Mouse (Mus musculus): ENCODE measurements around the gene Ankrd13d. TPM values are rescaled to one million over a fixed set of nuclear protein-coding genes. Genes with fewer than 3 reads are reported as not detected.
A peak's percentile ranks its signal among the peaks of the same experiment; 100 is the strongest.

Gene Ankrd13d
- total and polyA plus RNA-seq, 3 experiments, result 3.8 to 55.1 (median 13.2) TPM

DNA sequence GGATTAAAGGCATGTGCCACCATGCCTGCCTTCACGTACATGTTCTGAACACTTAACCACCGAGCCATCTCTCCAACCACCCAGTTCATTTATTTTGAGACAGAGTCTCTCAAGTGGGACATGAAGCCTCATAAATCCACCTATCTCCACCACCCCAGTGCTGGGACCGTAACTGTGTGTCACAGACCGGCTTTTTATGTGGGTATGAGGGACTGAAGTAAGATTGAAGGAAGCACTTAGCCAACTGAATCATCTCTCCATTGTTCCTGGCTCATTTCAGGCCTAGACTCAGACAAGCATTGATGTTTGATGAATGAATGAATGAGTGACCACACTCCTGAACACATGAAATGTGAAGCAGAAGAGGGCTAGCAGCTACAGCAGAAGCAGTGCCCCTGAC is 26.4 kb upstream of the Ankrd13d start:
- dilution Hi-C loops (cut with MboI; ENCODE audit: extremely low pct_ligation_motif_present, extremely low pct_unique_long_range_greater_than_20kb, low sequenced_read_pairs), result no loop called here
- Histone ChIP-seq H3K79me2 (replicated peaks; ENCODE audit: control insufficient read depth, extremely low read depth, insufficient read depth, poor library complexity, severe bottlenecking) (peaks cover 11% of the 10 kb centered on the region), H3K36me3 (replicated peaks in 1 of 2; ENCODE audit: control insufficient read depth in 1 of 2, insufficient read depth in 1 of 2, low read length in 1 of 2) (peaks cover 0 to 12% of the 10 kb centered on the region in 2 experiments), H3K4me3 (replicated peaks in 1 of 3; ENCODE audit: low read depth in 2 of 3, low read length in 2 of 3, poor library complexity in 1 of 3) (no peak overlapping the region), H3K4me2 (ENCODE audit: insufficient read depth, low read depth, poor library complexity, severe bottlenecking) (no peak overlapping the region), H3K9me3 (replicated peaks; ENCODE audit: low read length) (no peaks in the 10 kb centered on the region), H3K9ac (ENCODE audit: insufficient read depth, low read depth) (no peak overlapping the region), H3K4me1 (ENCODE audit: control insufficient read depth in 1 of 2, insufficient read depth in 2 of 2) (peaks cover 14 to 27% of the 10 kb centered on the region in 2 experiments), H3K27me3 (replicated peaks) (no peaks in the 10 kb centered on the region), H3K27ac (ENCODE audit: insufficient read depth, low read depth) (no peak overlapping the region)
- DNase-seq (ENCODE audit: extremely low read depth), result no peak
- in situ Hi-C loops (cut with MboI; ENCODE audit: low pct_ligation_motif_present, low pct_unique_long_range_greater_than_20kb, low sequenced_read_pairs), result loop anchor here (5.0 kb wide), 1 partner anchor 52 kb away; no protein-coding TSS in a partner anchor
- TF ChIP-seq MAZ (IDR thresholded peaks at IDR 0.05; ENCODE audit: low read depth, low read length) (no peak), CHD1 (IDR thresholded peaks at IDR 0.05; ENCODE audit: low read depth, low read length) (no peak), MAX (IDR thresholded peaks at IDR 0.05; ENCODE audit: low read length) (no peak)

GRCm38 (mm10) chr19:4306190-4306577 is 23.2 kb upstream of the Ankrd13d start, which contains the start of gene Grk2:
TSS of gene Grk2 (minus strand) at chr19:4306222.
- Histone ChIP-seq H3K4me3 (replicated peaks in 1 of 3; ENCODE audit: low read depth in 2 of 3, low read length in 2 of 3, poor library complexity in 1 of 3) (peak within 1 kb of the TSS; percentile 87 to 98 (median 89)), H3K4me2 (ENCODE audit: insufficient read depth, low read depth, poor library complexity, severe bottlenecking) (peak within 1 kb of the TSS; percentile 69), H3K9ac (ENCODE audit: insufficient read depth, low read depth) (peak within 1 kb of the TSS; percentile 100), H3K9me3 (replicated peaks; ENCODE audit: low read length) (no peaks in the 10 kb centered on the region), H3K27me3 (replicated peaks) (no peaks in the 10 kb centered on the region), H3K27ac (ENCODE audit: insufficient read depth, low read depth) (peak within 1 kb of the TSS; percentile 99), H3K36me3 (replicated peaks in 1 of 2; ENCODE audit: control insufficient read depth in 1 of 2, insufficient read depth in 1 of 2, low read length in 1 of 2) (peaks cover 7 to 19% of the 10 kb centered on the region in 2 experiments), H3K79me2 (replicated peaks; ENCODE audit: control insufficient read depth, extremely low read depth, insufficient read depth, poor library complexity, severe bottlenecking) (peaks cover 39% of the 10 kb centered on the region), H3K4me1 (ENCODE audit: control insufficient read depth in 1 of 2, insufficient read depth in 2 of 2) (peaks cover 16 to 47% of the 10 kb centered on the region in 2 experiments)
- in situ Hi-C loops (cut with MboI; ENCODE audit: low pct_ligation_motif_present, low pct_unique_long_range_greater_than_20kb, low sequenced_read_pairs) (loop anchor here (5.0 kb wide), 1 partner anchor 49 kb away; no protein-coding TSS in a partner anchor), dilution Hi-C loops (cut with MboI; ENCODE audit: extremely low pct_ligation_motif_present, extremely low pct_unique_long_range_greater_than_20kb, low sequenced_read_pairs) (no loop called here)
- DNase-seq (ENCODE audit: extremely low read depth), result peak; percentile 60
- TF ChIP-seq ZNF384 (IDR thresholded peaks at IDR 0.05; ENCODE audit: low read depth, low read length), result no peak
- no peak for TF ChIP-seq CHD2 (IDR thresholded peaks at IDR 0.05; ENCODE audit: low read length)
- peak; percentile 66 for TF ChIP-seq RAD21 (IDR thresholded peaks at IDR 0.05; ENCODE audit: low read depth, low read length)
- TF ChIP-seq ZC3H11A (IDR thresholded peaks at IDR 0.05; ENCODE audit: low read depth, low read length), result no peak
- 0 out of 2 replicates have a peak, but pooled peaks have one; percentile 6 for TF ChIP-seq BHLHE40 (IDR thresholded peaks at IDR 0.05; ENCODE audit: low read depth, low read length)
- TF ChIP-seq IRF4 (IDR thresholded peaks at IDR 0.05; ENCODE audit: low read depth, low read length), result no peak
- no peak for TF ChIP-seq EP300 (IDR thresholded peaks at IDR 0.05; ENCODE audit: low read length)
- TF ChIP-seq POLR2A (IDR thresholded peaks at IDR 0.05; ENCODE audit: low read depth, low read length), result no peak
- no peak for TF ChIP-seq UBTF (IDR thresholded peaks at IDR 0.05; ENCODE audit: low read depth, low read length)
- TF ChIP-seq MAFK (IDR thresholded peaks at IDR 0.05; ENCODE audit: insufficient replicate concordance, low read length), result no peak
- peak; percentile 50; the same call in 1 of the 2 replicates for TF ChIP-seq MXI1 (IDR thresholded peaks at IDR 0.05; ENCODE audit: low read depth, low read length)
- no peak for TF ChIP-seq JUND (conservative IDR thresholded peaks at IDR 0.05; ENCODE audit: low read depth, low read length)
- TF ChIP-seq CTCF (conservative IDR thresholded peaks at IDR 0.05 in 1 of 2, IDR thresholded peaks at IDR 0.05 in 1 of 2; ENCODE audit: low read depth in 2 of 2, low read length in 2 of 2), result peak in 1 of 2 experiments; percentile 79; a peak in 3 of 4 replicates
- peak; percentile 17; the same call in 1 of the 2 replicates for TF ChIP-seq SIN3A (IDR thresholded peaks at IDR 0.05; ENCODE audit: low read length)
- TF ChIP-seq MAX (IDR thresholded peaks at IDR 0.05; ENCODE audit: low read length), result no peak
- TF ChIP-seq USF1 (IDR thresholded peaks at IDR 0.05; ENCODE audit: low read depth, low read length), result no peak
- 0 out of 2 replicates have a peak, but pooled peaks have one; percentile 10 for TF ChIP-seq MAZ (IDR thresholded peaks at IDR 0.05; ENCODE audit: low read depth, low read length)
- no peak for TF ChIP-seq RCOR1 (conservative IDR thresholded peaks at IDR 0.05; ENCODE audit: low read depth, low read length)
- TF ChIP-seq KAT2A (IDR thresholded peaks at IDR 0.05; ENCODE audit: insufficient replicate concordance, low read length), result no peak
- TF ChIP-seq SMC3 (IDR thresholded peaks at IDR 0.05; ENCODE audit: low read depth, low read length), result peak; percentile 83
- TF ChIP-seq TBP (conservative IDR thresholded peaks at IDR 0.05; ENCODE audit: low read depth, low read length), result no peak
- no peak for TF ChIP-seq GABPA (IDR thresholded peaks at IDR 0.05; ENCODE audit: insufficient replicate concordance, low read depth, low read length)
- no peak; the same call in 1 of the 2 replicates for TF ChIP-seq MEF2A (IDR thresholded peaks at IDR 0.05; ENCODE audit: borderline replicate concordance, low read depth, low read length)
- no peak for TF ChIP-seq POLR2AphosphoS2 (IDR thresholded peaks at IDR 0.05; ENCODE audit: low read depth, low read length)
- TF ChIP-seq ZMIZ1 (IDR thresholded peaks at IDR 0.05; ENCODE audit: low read depth, low read length), result no peak
- no peak for TF ChIP-seq NELFE (IDR thresholded peaks at IDR 0.05; ENCODE audit: low read depth, low read length)
- no peak for TF ChIP-seq E2F4 (IDR thresholded peaks at IDR 0.05; ENCODE audit: insufficient replicate concordance, low read depth, low read length)
- peak; percentile 56; the same call in 1 of the 2 replicates for TF ChIP-seq TCF12 (IDR thresholded peaks at IDR 0.05; ENCODE audit: low read depth, low read length)
- no peak for TF ChIP-seq MYC (IDR thresholded peaks at IDR 0.05; ENCODE audit: low read depth, low read length)
- TF ChIP-seq JUN (IDR thresholded peaks at IDR 0.05; ENCODE audit: insufficient read depth, low read depth, low read length), result no peak
- TF ChIP-seq ELF1 (IDR thresholded peaks at IDR 0.05; ENCODE audit: low read depth, low read length), result 0 out of 2 replicates have a peak, but pooled peaks have one; percentile 20
- TF ChIP-seq CHD1 (IDR thresholded peaks at IDR 0.05; ENCODE audit: low read depth, low read length), result no peak
- TF ChIP-seq PAX5 (IDR thresholded peaks at IDR 0.05; ENCODE audit: low read length), result no peak
